Mouse (Mus musculus): ENCODE results near the gene Scrn1. TPM values are rescaled to one million over a fixed set of nuclear protein-coding genes. Genes with fewer than 3 reads are reported as not detected.
A peak's percentile ranks its signal among the peaks of the same experiment; 100 is the strongest.

Gene Scrn1
- polyA plus RNA-seq, 1 experiment from 2014 or later = 4.7 TPM

DNA sequence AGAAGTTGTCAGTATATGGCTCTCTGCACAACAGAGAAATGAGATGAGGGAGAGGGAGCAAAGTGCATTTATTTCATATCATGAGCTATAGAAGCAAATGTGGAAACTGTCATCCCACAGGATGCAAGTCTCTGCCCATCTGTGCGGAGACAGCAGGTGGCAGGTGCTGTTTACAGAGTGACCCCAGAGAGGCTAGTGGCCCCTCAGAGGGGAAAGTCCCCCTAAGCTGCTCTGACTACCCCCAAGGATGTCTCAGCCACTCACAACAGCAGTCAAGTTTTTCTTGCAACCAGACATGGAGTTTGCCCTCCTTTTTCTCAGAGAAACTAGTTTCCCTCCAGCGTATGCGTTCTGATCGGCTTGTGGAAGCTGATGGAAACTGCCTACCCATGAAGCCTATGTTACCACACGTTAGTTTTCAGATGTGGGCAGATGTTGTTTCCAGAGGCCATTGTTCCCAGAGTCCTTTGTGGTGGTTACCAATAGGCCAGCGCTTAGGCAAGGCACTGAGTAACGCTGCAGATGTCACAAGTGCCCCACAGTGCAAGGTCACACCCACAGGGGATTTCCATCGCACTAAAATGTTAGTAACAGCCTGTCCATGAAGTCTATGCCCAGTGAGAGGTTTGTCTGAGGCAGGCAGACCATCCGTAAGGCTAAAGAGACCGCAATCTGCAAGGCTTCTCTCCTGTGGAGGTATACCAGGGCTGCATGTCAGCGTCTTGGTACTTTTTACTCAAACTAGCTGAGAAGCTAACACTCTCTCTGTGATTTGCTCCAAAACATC is 71.5 kb downstream of the Scrn1 start:
- Histone ChIP-seq H3K27ac (ENCODE audit: low read length) (no peak overlapping the region), H3K9me3 (ENCODE audit: control insufficient read depth, low read length) (no peaks in the 10 kb centered on the region), H3K4me2 (ENCODE audit: low read depth, low read length) (no peak overlapping the region), H3K4me1 (ENCODE audit: control insufficient read depth, insufficient read depth, low read length) (no peaks in the 10 kb centered on the region), H3K9ac (ENCODE audit: low read depth, low read length) (no peak overlapping the region), H3K27me3 (replicated peaks; ENCODE audit: control insufficient read depth, insufficient read depth, low read length) (no peaks in the 10 kb centered on the region), H3K4me3 (ENCODE audit: low read length) (no peak overlapping the region), H3K36me3 (ENCODE audit: control insufficient read depth, insufficient read depth, low read length) (no peaks in the 10 kb centered on the region)
- WGBS = 77% methylated on average over 11 of the region's 11 CpGs
- no peak for ATAC-seq

DNA sequence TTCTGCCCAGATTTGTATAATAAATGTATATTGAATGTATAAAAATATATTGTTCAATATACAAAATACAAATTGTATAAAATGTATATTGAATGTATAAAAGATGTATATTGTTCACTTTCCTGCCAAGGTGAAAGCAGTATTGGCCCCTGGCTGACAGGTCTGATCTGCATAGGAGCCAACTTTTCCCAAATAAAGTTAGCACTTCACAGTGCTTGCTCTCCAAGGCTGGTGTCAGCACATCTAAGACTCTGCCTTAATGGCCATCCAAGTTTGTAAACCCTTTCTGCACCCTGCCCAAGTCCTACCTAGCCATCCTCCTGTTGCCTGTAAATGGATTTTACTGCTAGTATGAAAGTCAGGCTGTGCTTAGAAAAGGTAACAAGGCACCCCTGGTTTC is 72.2 kb downstream of the Scrn1 start:
- Histone ChIP-seq H3K4me2 (ENCODE audit: low read depth, low read length) (no peak overlapping the region), H3K4me3 (ENCODE audit: low read length) (no peak overlapping the region), H3K9ac (ENCODE audit: low read depth, low read length) (no peak overlapping the region), H3K9me3 (ENCODE audit: control insufficient read depth, low read length) (no peaks in the 10 kb centered on the region), H3K4me1 (ENCODE audit: control insufficient read depth, insufficient read depth, low read length) (no peaks in the 10 kb centered on the region), H3K36me3 (ENCODE audit: control insufficient read depth, insufficient read depth, low read length) (no peaks in the 10 kb centered on the region), H3K27ac (ENCODE audit: low read length) (no peak overlapping the region), H3K27me3 (replicated peaks; ENCODE audit: control insufficient read depth, insufficient read depth, low read length) (no peaks in the 10 kb centered on the region)
- ATAC-seq = no peak

DNA sequence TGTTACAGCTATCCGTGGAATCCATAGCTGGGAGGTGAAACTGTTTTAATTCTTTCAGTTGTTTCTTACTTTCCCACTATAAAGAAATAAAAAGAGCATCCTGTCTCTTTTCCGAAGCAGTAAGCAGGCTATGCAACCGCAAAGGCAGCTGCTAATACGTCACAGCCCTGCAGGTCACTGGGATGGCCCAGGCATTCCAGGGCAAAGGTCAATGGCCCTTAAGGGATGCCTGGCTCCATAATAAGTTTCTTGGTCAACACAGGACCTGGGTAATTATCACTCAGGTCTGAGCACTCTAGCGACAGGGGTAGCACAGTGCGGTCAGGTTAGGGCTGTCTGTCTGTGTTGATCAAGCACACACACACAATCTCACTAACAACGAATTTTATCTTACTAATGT is 75.2 kb downstream of the Scrn1 start:
- Histone ChIP-seq H3K27me3 (replicated peaks; ENCODE audit: control insufficient read depth, insufficient read depth, low read length) (no peaks in the 10 kb centered on the region), H3K27ac (ENCODE audit: low read length) (no peak overlapping the region), H3K4me3 (ENCODE audit: low read length) (no peak overlapping the region), H3K9ac (ENCODE audit: low read depth, low read length) (no peak overlapping the region), H3K36me3 (ENCODE audit: control insufficient read depth, insufficient read depth, low read length) (no peaks in the 10 kb centered on the region), H3K9me3 (ENCODE audit: control insufficient read depth, low read length) (no peaks in the 10 kb centered on the region), H3K4me1 (ENCODE audit: control insufficient read depth, insufficient read depth, low read length) (no peaks in the 10 kb centered on the region), H3K4me2 (ENCODE audit: low read depth, low read length) (no peak overlapping the region)
- ATAC-seq = no peak
- WGBS = 45% methylated on average over 7 of the region's 7 CpGs

DNA sequence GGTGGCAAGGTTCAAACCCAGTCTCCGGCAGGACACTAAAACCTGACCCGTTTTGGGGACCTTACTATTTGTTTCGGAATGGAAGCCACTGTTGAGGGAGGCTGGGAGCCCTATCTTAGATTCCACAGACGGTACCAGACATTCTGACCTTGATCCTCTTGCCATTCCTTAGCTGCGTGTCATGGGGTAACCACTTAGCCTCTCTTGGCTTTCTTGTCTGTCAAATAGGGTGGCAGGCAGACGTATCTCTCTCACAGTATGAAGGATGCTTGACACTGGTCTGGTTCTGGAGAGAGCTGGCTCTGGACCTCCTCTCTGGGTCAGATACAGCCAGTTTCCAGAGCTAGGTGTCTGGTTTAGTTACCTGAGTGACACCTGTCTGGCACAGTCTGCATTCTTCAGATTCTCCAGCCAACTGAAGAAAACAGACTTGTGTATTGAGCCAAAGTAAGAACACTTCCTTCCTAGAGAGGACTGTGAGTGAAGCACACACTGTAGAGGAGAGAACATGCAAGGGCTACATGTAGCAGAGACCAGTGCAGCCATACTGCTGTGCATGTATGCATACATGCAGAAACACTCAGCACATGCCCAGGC is 80.2 kb downstream of the Scrn1 start:
- Histone ChIP-seq H3K36me3 (ENCODE audit: control insufficient read depth, insufficient read depth, low read length) (no peaks in the 10 kb centered on the region), H3K4me3 (ENCODE audit: low read length) (peak overlapping the region; percentile 30; the same call in 1 of the 2 replicates), H3K9me3 (ENCODE audit: control insufficient read depth, low read length) (no peaks in the 10 kb centered on the region), H3K4me1 (ENCODE audit: control insufficient read depth, insufficient read depth, low read length) (peaks cover 12% of the 10 kb centered on the region), H3K27ac (ENCODE audit: low read length) (no peak overlapping the region), H3K9ac (ENCODE audit: low read depth, low read length) (0 out of 2 replicates have a peak overlapping the region, but pooled peaks have one; percentile 33), H3K4me2 (ENCODE audit: low read depth, low read length) (peak overlapping the region; percentile 62; the same call in 1 of the 2 replicates), H3K27me3 (replicated peaks; ENCODE audit: control insufficient read depth, insufficient read depth, low read length) (no peaks in the 10 kb centered on the region)
- 34% methylated on average over 6 of the region's 6 CpGs for WGBS
- no peak for ATAC-seq

DNA sequence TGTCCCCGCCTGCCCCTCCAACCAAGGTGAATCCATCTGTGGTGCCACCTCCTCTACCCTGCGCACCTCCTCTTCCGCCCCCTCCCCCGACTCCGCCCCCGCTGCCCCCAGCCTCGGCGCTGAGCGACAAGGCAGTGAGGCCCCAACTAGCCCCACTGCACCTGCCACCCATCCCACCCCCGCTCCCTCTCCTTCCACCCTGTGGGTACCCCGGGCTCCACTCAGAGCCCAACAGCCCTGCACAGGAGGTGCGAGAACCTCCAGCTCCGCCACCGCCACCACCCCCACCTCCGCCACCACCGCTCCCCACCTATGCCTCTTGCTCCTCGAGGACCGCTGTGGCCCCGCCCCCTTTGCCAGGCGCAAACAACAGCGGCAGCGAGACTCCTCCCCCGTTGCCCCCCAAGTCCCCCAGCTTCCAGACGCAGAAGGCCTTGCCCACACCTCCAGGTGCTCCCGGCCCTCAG is 80.8 kb downstream of the Scrn1 start:
- Histone ChIP-seq H3K9ac (ENCODE audit: low read depth, low read length) (0 out of 2 replicates have a peak overlapping the region, but pooled peaks have one; percentile 33), H3K36me3 (ENCODE audit: control insufficient read depth, insufficient read depth, low read length) (no peaks in the 10 kb centered on the region), H3K9me3 (ENCODE audit: control insufficient read depth, low read length) (no peaks in the 10 kb centered on the region), H3K4me2 (ENCODE audit: low read depth, low read length) (peak overlapping the region; percentile 62), H3K27me3 (replicated peaks; ENCODE audit: control insufficient read depth, insufficient read depth, low read length) (no peaks in the 10 kb centered on the region), H3K4me1 (ENCODE audit: control insufficient read depth, insufficient read depth, low read length) (peaks cover 12% of the 10 kb centered on the region), H3K4me3 (ENCODE audit: low read length) (peak overlapping the region; percentile 30), H3K27ac (ENCODE audit: low read length) (no peak overlapping the region)
- ATAC-seq = peak; percentile 27; the same call in 1 of the 2 replicates
- 4% methylated on average over 24 of the region's 25 CpGs for WGBS

DNA sequence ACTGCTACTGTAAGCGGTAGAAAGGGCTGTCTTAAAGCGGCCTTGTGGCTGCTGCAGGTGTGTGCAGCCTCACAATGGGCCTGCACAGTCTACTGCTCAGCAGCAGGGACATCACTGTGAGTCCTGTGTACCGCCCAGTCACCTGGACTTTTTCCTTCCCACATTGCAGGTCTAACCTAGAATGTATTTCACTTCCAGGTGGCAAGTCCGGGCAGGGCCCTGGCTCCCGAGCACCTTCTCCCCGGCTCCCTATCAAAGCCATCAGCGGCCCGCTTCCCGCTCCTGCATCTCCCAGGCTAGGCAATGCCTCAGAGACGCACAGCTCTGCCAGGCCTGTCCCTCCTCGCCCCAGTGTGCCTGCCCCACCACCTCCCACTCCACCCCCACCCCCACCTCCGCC is 81.3 kb downstream of the Scrn1 start:
- H3K27me3 ChIP-seq (replicated peaks; ENCODE audit: control insufficient read depth, insufficient read depth, low read length) = no peaks in the 10 kb centered on the region
- 0 out of 2 replicates have a peak overlapping the region, but pooled peaks have one; percentile 33 for H3K9ac ChIP-seq (ENCODE audit: low read depth, low read length)
- H3K9me3 ChIP-seq (ENCODE audit: control insufficient read depth, low read length) = no peaks in the 10 kb centered on the region
- H3K27ac ChIP-seq (ENCODE audit: low read length) = no peak overlapping the region
- peak; percentile 36 for ATAC-seq
- WGBS = 27% methylated on average over 11 of the region's 12 CpGs
- H3K4me1 ChIP-seq (ENCODE audit: control insufficient read depth, insufficient read depth, low read length) = peaks cover 12% of the 10 kb centered on the region
- no peaks in the 10 kb centered on the region for H3K36me3 ChIP-seq (ENCODE audit: control insufficient read depth, insufficient read depth, low read length)
- peak overlapping the region; percentile 30; the same call in 1 of the 2 replicates for H3K4me3 ChIP-seq (ENCODE audit: low read length)
- H3K4me2 ChIP-seq (ENCODE audit: low read depth, low read length) = peak overlapping the region; percentile 62

DNA sequence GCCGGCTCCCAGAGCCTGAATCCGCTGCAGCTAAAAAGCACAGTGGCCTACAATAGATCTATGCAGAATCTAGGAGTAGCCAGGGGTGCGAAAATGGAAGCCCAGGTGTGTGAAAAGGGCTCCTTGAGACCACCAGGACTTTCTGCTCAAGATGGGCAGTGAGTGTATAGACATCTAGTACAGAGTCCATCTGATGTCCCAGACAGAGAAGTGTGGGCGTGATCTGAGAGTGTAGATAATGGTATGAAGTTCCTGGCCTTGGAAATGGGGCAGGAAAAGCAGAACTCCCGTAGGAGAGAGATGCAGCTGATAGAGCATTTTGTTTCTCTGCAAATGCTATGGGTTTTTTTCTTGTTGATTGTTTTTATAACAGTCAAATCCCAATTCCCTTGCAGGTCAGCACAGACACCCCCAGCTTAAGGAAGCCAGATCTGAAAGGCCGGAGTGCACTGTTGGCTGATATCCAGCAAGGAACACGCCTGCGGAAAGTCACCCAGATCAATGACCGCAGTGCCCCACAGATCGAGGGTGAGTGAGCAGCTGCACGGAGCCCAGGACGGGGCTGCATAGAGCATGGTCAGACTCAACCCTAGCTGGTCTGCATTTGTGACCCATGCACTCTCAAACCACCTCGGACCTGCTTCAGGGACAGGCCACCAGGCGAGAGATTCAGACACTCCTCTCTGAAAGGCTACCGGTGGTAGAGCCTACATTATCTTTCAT is 84.7 kb downstream of the Scrn1 start:
- no peaks in the 10 kb centered on the region for H3K36me3 ChIP-seq (ENCODE audit: control insufficient read depth, insufficient read depth, low read length)
- no peak overlapping the region for H3K9ac ChIP-seq (ENCODE audit: low read depth, low read length)
- no peaks in the 10 kb centered on the region for H3K9me3 ChIP-seq (ENCODE audit: control insufficient read depth, low read length)
- H3K4me1 ChIP-seq (ENCODE audit: control insufficient read depth, insufficient read depth, low read length) = peaks cover 12% of the 10 kb centered on the region
- 64% methylated on average over 15 of the region's 15 CpGs for WGBS
- H3K27ac ChIP-seq (ENCODE audit: low read length) = peak overlapping the region; percentile 14
- no peaks in the 10 kb centered on the region for H3K27me3 ChIP-seq (replicated peaks; ENCODE audit: control insufficient read depth, insufficient read depth, low read length)
- H3K4me2 ChIP-seq (ENCODE audit: low read depth, low read length) = no peak overlapping the region
- no peak overlapping the region for H3K4me3 ChIP-seq (ENCODE audit: low read length)
- peak; percentile 68 for ATAC-seq

DNA sequence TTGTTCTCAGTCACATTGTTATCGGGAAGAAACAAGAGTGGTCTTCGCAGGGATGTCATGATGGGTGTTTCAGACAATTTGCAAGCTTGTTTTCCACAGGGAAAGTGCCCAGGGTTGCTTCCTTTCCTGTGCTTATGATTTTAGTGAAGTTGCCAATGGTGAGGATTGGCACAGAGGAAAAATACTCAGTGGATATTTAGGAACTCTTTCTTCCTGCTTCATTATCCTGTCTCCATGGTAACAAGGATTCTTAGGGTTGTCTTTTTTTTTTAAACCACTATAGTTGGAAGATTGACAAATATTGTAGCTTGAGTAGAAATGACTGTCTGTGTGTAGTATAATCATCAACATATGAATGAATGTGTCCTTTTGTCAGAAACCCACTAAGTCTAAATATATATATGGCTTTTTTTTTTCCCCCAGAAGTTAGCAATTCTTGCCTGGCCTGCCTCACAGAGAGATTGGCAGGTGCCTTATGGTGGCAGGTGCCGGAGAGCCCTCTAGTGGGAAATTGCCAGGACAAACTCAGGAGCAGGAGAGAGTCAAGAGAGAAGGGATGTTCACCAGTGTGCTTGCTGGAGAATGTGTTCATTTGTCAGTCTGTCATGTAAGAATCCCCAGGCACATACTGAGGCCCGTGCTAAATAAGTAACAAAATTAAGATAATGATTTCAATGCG is 87.5 kb downstream of the Scrn1 start:
- H3K4me1 ChIP-seq (ENCODE audit: control insufficient read depth, insufficient read depth, low read length) = peaks cover 6% of the 10 kb centered on the region; the same call in 1 of the 2 replicates
- no peak overlapping the region for H3K4me3 ChIP-seq (ENCODE audit: low read length)
- 64% methylated on average over 5 of the region's 5 CpGs for WGBS
- H3K4me2 ChIP-seq (ENCODE audit: low read depth, low read length) = no peak overlapping the region
- H3K27ac ChIP-seq (ENCODE audit: low read length) = no peak overlapping the region
- no peak overlapping the region for H3K9ac ChIP-seq (ENCODE audit: low read depth, low read length)
- no peaks in the 10 kb centered on the region for H3K9me3 ChIP-seq (ENCODE audit: control insufficient read depth, low read length)
- H3K36me3 ChIP-seq (ENCODE audit: control insufficient read depth, insufficient read depth, low read length) = no peaks in the 10 kb centered on the region
- no peaks in the 10 kb centered on the region for H3K27me3 ChIP-seq (replicated peaks; ENCODE audit: control insufficient read depth, insufficient read depth, low read length)
- ATAC-seq = no peak

Measured in intestine, embryonic 16.5 days (tissue).